Mouse (Mus musculus): ENCODE measurements around the gene Taar8c. TPM values are rescaled to one million over a fixed set of nuclear protein-coding genes. Genes with fewer than 3 reads are reported as not detected.

The Taar8c gene
- polyA plus RNA-seq (2012; rRNA removed): not detected in 2 replicates

GRCm38 (mm10) chr10:24101812-24102211 is at the start of gene Taar8c:
Gene Taar8c (minus strand): TSS chr10:24101912.

GRCm38 (mm10) chr10:24149135-24149781 is 47.5 kb upstream of the Taar8c start, which contains the start of gene Stx7:
Gene Stx7 (plus strand): TSS chr10:24149302.

GRCm38 (mm10) chr10:24109434-24109833 is 7.7 kb upstream of the Taar8c start, which contains the start of gene Taar9:
Gene Taar9 (minus strand): TSS chr10:24109534.

GRCm38 (mm10) chr10:24092194-24092593 is 9.5 kb downstream of the Taar8c start, which contains the start of gene Taar8b:
Gene Taar8b (minus strand): TSS chr10:24092294.

GRCm38 (mm10) chr10:24076200-24076599 is 25.5 kb downstream of the Taar8c start, which contains the start of gene Taar8a:
Gene Taar8a (plus strand): TSS chr10:24076500.

Other genes starting within 250 kb of the Taar8c start
- gene Vnn1, start 207.2 kb downstream of the Taar8c start, polyA plus RNA-seq (2012; rRNA removed): 0.37 and 0.80 TPM in 2 replicates
- 0.09 TPM in 1 of 2 replicates, not detected in the other for gene Taar1, start 181.6 kb downstream of the Taar8c start, polyA plus RNA-seq (2012; rRNA removed)
- gene Taar2, start 163.3 kb downstream of the Taar8c start, polyA plus RNA-seq (2012; rRNA removed): not detected in 2 replicates
- not detected in 2 replicates for gene Taar3, start 152.4 kb downstream of the Taar8c start, polyA plus RNA-seq (2012; rRNA removed)
- gene Taar4, start 141.4 kb downstream of the Taar8c start, polyA plus RNA-seq (2012; rRNA removed): not detected in 2 replicates
- gene Taar5, start 131.2 kb downstream of the Taar8c start, polyA plus RNA-seq (2012; rRNA removed): not detected in 2 replicates
- gene Taar6, start 116.3 kb downstream of the Taar8c start, polyA plus RNA-seq (2012; rRNA removed): not detected in 2 replicates
- not detected in 2 replicates for gene Taar7a, start 108.4 kb downstream of the Taar8c start, polyA plus RNA-seq (2012; rRNA removed)
- gene Taar7b, start 102.0 kb downstream of the Taar8c start, polyA plus RNA-seq (2012; rRNA removed): not detected in 2 replicates
- not detected in 2 replicates for gene Taar7d, start 74.7 kb downstream of the Taar8c start, polyA plus RNA-seq (2012; rRNA removed)
- not detected in 2 replicates for gene Taar7e, start 64.3 kb downstream of the Taar8c start, polyA plus RNA-seq (2012; rRNA removed)
- gene Taar7f, start 52.4 kb downstream of the Taar8c start, polyA plus RNA-seq (2012; rRNA removed): not detected in 2 replicates
- not detected in 2 replicates for gene Taar8a, start 25.4 kb downstream of the Taar8c start, polyA plus RNA-seq (2012; rRNA removed)
- gene Taar8b, start 9.6 kb downstream of the Taar8c start, polyA plus RNA-seq (2012; rRNA removed): not detected in 2 replicates
- not detected in 2 replicates for gene Taar9, start 7.6 kb upstream of the Taar8c start, polyA plus RNA-seq (2012; rRNA removed)
- 21.5 and 26.1 TPM in 2 replicates for gene Stx7, start 47.4 kb upstream of the Taar8c start, polyA plus RNA-seq (2012; rRNA removed)
- gene Moxd1, start 121.6 kb upstream of the Taar8c start, polyA plus RNA-seq (2012; rRNA removed): 3.1 and 3.2 TPM in 2 replicates

All from stomach, adult 2 months (tissue).